Mouse (Mus musculus): Measurements from ENCODE around the gene Rce1. TPM values are rescaled to one million over a fixed set of nuclear protein-coding genes. Genes with fewer than 3 reads are reported as not detected.
A peak's percentile ranks its signal among the peaks of the same experiment; 100 is the strongest.

Rce1 gene
- total RNA-seq (2012; rRNA removed), result 32.9 and 33.0 TPM in 2 replicates
- total RNA-seq (2014; rRNA removed), result 51.4 and 52.1 TPM in 2 replicates
- 36.9 and 45.3 TPM in 2 replicates for polyA plus RNA-seq (2012; ENCODE audit: insufficient read length, low read depth)

DNA sequence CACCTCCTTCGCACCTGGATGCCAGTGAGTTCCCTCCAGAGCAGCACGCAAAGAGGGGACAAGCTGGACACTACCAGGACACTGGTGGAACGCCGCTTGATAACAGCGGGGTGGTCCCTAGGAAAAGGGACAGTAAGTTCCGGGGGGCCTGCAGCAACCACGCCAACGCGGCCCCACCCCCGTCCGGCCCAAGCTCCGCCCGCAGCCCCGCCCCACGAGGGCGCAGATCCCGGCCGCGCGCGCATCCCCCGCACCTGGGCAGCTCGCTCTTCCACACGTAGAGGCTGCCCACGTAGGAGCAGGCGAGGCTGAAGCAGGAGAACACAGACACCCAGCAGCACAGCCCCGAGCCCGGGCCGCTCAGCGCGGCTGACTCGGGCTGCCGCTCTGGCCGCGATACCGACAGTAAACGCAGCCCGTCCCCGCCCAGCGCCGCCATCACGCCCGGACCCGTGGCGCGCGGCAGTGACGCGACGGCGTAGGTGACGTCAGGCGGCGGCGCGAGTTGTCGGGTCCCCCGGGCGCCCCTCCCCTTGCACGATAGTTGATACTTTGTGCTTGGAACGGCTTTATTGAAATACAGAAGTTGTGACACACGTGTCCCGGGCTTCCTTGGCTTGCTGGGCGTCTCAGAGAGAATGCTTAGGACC is at the start of gene Rce1:
Rce1 (minus strand) TSS at position 463 of the 650 bp plus-strand sequence.
- H3K4me2 ChIP-seq (ENCODE audit: insufficient read depth, low read depth, poor library complexity, severe bottlenecking), result peak within 1 kb of the TSS; percentile 72
- peak within 1 kb of the TSS; percentile 30 for H3K27ac ChIP-seq (ENCODE audit: insufficient read depth, low read depth)
- TF ChIP-seq CTCF (conservative IDR thresholded peaks at IDR 0.05 in 1 of 2, IDR thresholded peaks at IDR 0.05 in 1 of 2; ENCODE audit: low read depth in 2 of 2, low read length in 2 of 2) (no peak), CHD1 (IDR thresholded peaks at IDR 0.05; ENCODE audit: low read depth, low read length) (no peak), HCFC1 (IDR thresholded peaks at IDR 0.05; ENCODE audit: low read depth, low read length) (peak; percentile 86), ZMIZ1 (IDR thresholded peaks at IDR 0.05; ENCODE audit: low read depth, low read length) (peak; percentile 51; the same call in 1 of the 2 replicates), ZNF384 (IDR thresholded peaks at IDR 0.05; ENCODE audit: low read depth, low read length) (no peak), MAX (IDR thresholded peaks at IDR 0.05; ENCODE audit: low read length) (peak; percentile 29; the same call in 1 of the 2 replicates), KAT2A (IDR thresholded peaks at IDR 0.05; ENCODE audit: insufficient replicate concordance, low read length) (peak; percentile 54; the same call in 1 of the 2 replicates), ETS1 (conservative IDR thresholded peaks at IDR 0.05; ENCODE audit: low read depth, low read length) (no peak), ZC3H11A (IDR thresholded peaks at IDR 0.05; ENCODE audit: low read depth, low read length) (no peak), CHD2 (IDR thresholded peaks at IDR 0.05; ENCODE audit: low read length) (no peak; the same call in 1 of the 2 replicates), MYC (IDR thresholded peaks at IDR 0.05; ENCODE audit: low read depth, low read length) (peak; percentile 54; the same call in 1 of the 2 replicates), EP300 (IDR thresholded peaks at IDR 0.05; ENCODE audit: low read length) (no peak), NELFE (IDR thresholded peaks at IDR 0.05; ENCODE audit: low read depth, low read length) (peak; percentile 88), TBP (conservative IDR thresholded peaks at IDR 0.05; ENCODE audit: low read depth, low read length) (no peak), RAD21 (IDR thresholded peaks at IDR 0.05; ENCODE audit: low read depth, low read length) (no peak), TCF12 (IDR thresholded peaks at IDR 0.05; ENCODE audit: low read depth, low read length) (peak; percentile 76), MEF2A (IDR thresholded peaks at IDR 0.05; ENCODE audit: borderline replicate concordance, low read depth, low read length) (peak; percentile 28; the same call in 1 of the 2 replicates), MAZ (IDR thresholded peaks at IDR 0.05; ENCODE audit: low read depth, low read length) (peak; percentile 32; the same call in 1 of the 2 replicates), ELF1 (IDR thresholded peaks at IDR 0.05; ENCODE audit: low read depth, low read length) (no peak), SIN3A (IDR thresholded peaks at IDR 0.05; ENCODE audit: low read length) (peak; percentile 75), MXI1 (IDR thresholded peaks at IDR 0.05; ENCODE audit: low read depth, low read length) (peak; percentile 89), RCOR1 (conservative IDR thresholded peaks at IDR 0.05; ENCODE audit: low read depth, low read length) (no peak), BHLHE40 (IDR thresholded peaks at IDR 0.05; ENCODE audit: low read depth, low read length) (peak; percentile 51; the same call in 1 of the 2 replicates), JUN (IDR thresholded peaks at IDR 0.05; ENCODE audit: insufficient read depth, low read depth, low read length) (no peak), E2F4 (IDR thresholded peaks at IDR 0.05; ENCODE audit: insufficient replicate concordance, low read depth, low read length) (no peak), POLR2AphosphoS2 (IDR thresholded peaks at IDR 0.05; ENCODE audit: low read depth, low read length) (no peak), NRF1 (IDR thresholded peaks at IDR 0.05; ENCODE audit: low read depth, low read length) (peak; percentile 75), POLR2A (IDR thresholded peaks at IDR 0.05; ENCODE audit: low read depth, low read length) (peak; percentile 86; the same call in 1 of the 2 replicates), MAFK (IDR thresholded peaks at IDR 0.05; ENCODE audit: insufficient replicate concordance, low read length) (no peak), ZKSCAN1 (IDR thresholded peaks at IDR 0.05; ENCODE audit: borderline replicate concordance, low read depth, low read length) (no peak), GABPA (IDR thresholded peaks at IDR 0.05; ENCODE audit: insufficient replicate concordance, low read depth, low read length) (peak; percentile 22; the same call in 1 of the 2 replicates), SMC3 (IDR thresholded peaks at IDR 0.05; ENCODE audit: low read depth, low read length) (no peak), JUND (conservative IDR thresholded peaks at IDR 0.05; ENCODE audit: low read depth, low read length) (no peak), USF1 (IDR thresholded peaks at IDR 0.05; ENCODE audit: low read depth, low read length) (no peak), IRF4 (IDR thresholded peaks at IDR 0.05; ENCODE audit: low read depth, low read length) (0 out of 2 replicates have a peak, but pooled peaks have one; percentile 31), USF2 (conservative IDR thresholded peaks at IDR 0.05; ENCODE audit: low read depth, low read length) (no peak), PAX5 (IDR thresholded peaks at IDR 0.05; ENCODE audit: low read length) (no peak), UBTF (IDR thresholded peaks at IDR 0.05; ENCODE audit: low read depth, low read length) (no peak)
- DNase-seq (ENCODE audit: extremely low read depth), result peak; percentile 85
- peaks cover 10 to 42% of the 10 kb centered on the region in 2 experiments; a peak in 3 of 4 replicates for H3K4me1 ChIP-seq (ENCODE audit: control insufficient read depth in 1 of 2, insufficient read depth in 2 of 2)
- H3K36me3 ChIP-seq (replicated peaks in 1 of 2; ENCODE audit: control insufficient read depth in 1 of 2, insufficient read depth in 1 of 2, low read length in 1 of 2), result peaks cover 28 to 41% of the 10 kb centered on the region in 2 experiments
- dilution Hi-C loops (cut with MboI; ENCODE audit: extremely low pct_ligation_motif_present, extremely low pct_unique_long_range_greater_than_20kb, low sequenced_read_pairs), result no loop called here
- in situ Hi-C loops (cut with MboI; ENCODE audit: low pct_ligation_motif_present, low pct_unique_long_range_greater_than_20kb, low sequenced_read_pairs), result loop anchor here (5.0 to 25.0 kb wide), 4 partner anchors 117 to 362 kb away; partner anchors contain the start of genes 2010003K11Rik, Ctsf and Npas4
- no peaks in the 10 kb centered on the region; the same call in 1 of the 2 replicates for H3K79me2 ChIP-seq (replicated peaks; ENCODE audit: control insufficient read depth, extremely low read depth, insufficient read depth, poor library complexity, severe bottlenecking)
- H3K9ac ChIP-seq (ENCODE audit: insufficient read depth, low read depth), result peak within 1 kb of the TSS; percentile 84
- H3K9me3 ChIP-seq (replicated peaks; ENCODE audit: low read length), result no peaks in the 10 kb centered on the region
- peak within 1 kb of the TSS; percentile 72 to 91 (median 84) for H3K4me3 ChIP-seq (replicated peaks in 1 of 3; ENCODE audit: low read depth in 2 of 3, low read length in 2 of 3, poor library complexity in 1 of 3)
- H3K27me3 ChIP-seq (replicated peaks), result no peaks in the 10 kb centered on the region
